Mouse (Mus musculus) testis, adult 2 months (tissue): ENCODE data around the gene Serpina1f. TPM values are rescaled to one million over a fixed set of nuclear protein-coding genes. Genes with fewer than 3 reads are reported as not detected.

ENCODE experiments used
- H3K27ac ChIP-seq: fragments of 200-500 bp; 2 replicates; pipeline ENCODE4 v1.5.1; 2012; ENCODE audit warnings: low read depth, low read length; ENCODE audit not compliant: control insufficient read depth, insufficient read depth
- H3K27me3 ChIP-seq: fragments of 200-500 bp; 2 replicates; pipeline ENCODE4 v1.6.1; 2012; ENCODE audit warnings: mild to moderate bottlenecking, low read length, moderate library complexity; ENCODE audit not compliant: control insufficient read depth, insufficient read depth
- H3K36me3 ChIP-seq: fragments of 200-500 bp; 2 replicates; pipeline ENCODE4 v1.6.1; 2012; ENCODE audit warnings: mild to moderate bottlenecking, low read length; ENCODE audit not compliant: control insufficient read depth, insufficient read depth
- H3K4me1 ChIP-seq: fragments of 200-500 bp; 2 replicates; pipeline ENCODE4 v1.6.1; 2012; ENCODE audit warnings: low read length; ENCODE audit not compliant: control insufficient read depth, insufficient read depth
- H3K4me3 ChIP-seq: fragments of 200-500 bp; 2 replicates; pipeline ENCODE4 v1.5.1; 2012; ENCODE audit warnings: low read depth, mild to moderate bottlenecking, low read length, moderate library complexity, mixed read lengths; ENCODE audit not compliant: control insufficient read depth
- CTCF ChIP-seq: fragments of 200-500 bp; IDR thresholded peaks from 2 replicates; pipeline ENCODE4 v1.5.1; 2012; ENCODE audit warnings: low read depth, mild to moderate bottlenecking, inconsistent platforms, low read length, moderate library complexity; ENCODE audit not compliant: control insufficient read depth, insufficient read depth, insufficient replicate concordance
- POLR2A ChIP-seq: fragments of 200-500 bp; IDR thresholded peaks from 2 replicates; pipeline ENCODE4 v1.6.1; 2012; ENCODE audit warnings: low read depth, mild to moderate bottlenecking, inconsistent platforms, low read length, moderate library complexity; ENCODE audit not compliant: control insufficient read depth
- polyA plus RNA-seq: library from polyadenylated mRNA; depleted of rRNA; stranded (reverse); fragments of >200 nt; gene quantifications from 2 replicates; pipeline ENCODE4 v1.2.3, GENCODE M21; 2012; rRNA removed

The Serpina1f gene
- polyA plus RNA-seq, 1 experiment: 1.1 TPM

DNA sequence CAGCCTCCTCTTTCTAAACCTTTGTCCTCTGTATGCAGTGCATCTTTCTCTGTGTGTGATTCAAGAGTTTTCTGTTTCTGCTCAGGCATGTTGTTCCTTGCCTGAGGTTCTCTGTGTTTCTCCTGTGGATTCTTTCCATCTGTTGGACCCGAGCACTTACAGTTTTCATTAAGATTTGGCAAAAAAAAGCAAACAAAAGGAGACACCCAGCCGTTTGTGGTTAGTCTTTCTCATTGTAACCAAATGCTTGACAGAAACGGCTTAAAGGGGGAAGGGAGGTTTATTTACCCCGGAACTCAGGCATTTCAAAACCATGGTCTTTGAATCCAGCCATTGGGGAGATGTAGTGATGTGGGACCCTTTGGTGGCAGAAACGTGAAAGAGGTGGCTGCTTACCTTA lies 50.7 kb downstream of the Serpina1f start:
- no peaks in the 10 kb centered on the region for H3K27me3 ChIP-seq
- TF ChIP-seq POLR2A (no peak), CTCF (no peak)
- H3K4me3 ChIP-seq: no peak overlapping the region
- no peak overlapping the region for H3K27ac ChIP-seq
- no peaks in the 10 kb centered on the region for H3K36me3 ChIP-seq
- peaks cover 3% of the 10 kb centered on the region for H3K4me1 ChIP-seq

DNA sequence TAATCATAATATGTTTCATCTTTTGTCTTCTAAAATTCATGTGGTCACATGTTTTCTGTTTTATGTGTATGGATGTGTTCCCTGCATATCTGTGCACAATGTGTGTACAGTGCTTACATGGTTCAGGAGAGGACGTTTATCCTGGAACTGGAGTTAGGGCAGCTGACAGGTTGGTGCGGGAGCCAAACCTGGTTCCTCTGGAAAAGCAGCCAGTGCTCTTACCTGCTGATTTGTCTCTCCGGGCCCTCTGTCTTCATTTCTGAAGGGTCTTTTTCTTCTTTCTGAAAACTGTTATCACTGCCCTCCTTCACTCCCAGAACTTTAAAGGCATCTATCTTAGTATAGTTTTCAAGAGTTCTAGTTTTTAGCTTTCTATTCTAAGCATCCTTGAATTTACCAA lies 51.5 kb downstream of the Serpina1f start:
- H3K36me3 ChIP-seq: no peaks in the 10 kb centered on the region
- H3K27ac ChIP-seq: no peak overlapping the region
- H3K4me3 ChIP-seq: no peak overlapping the region
- no peaks in the 10 kb centered on the region for H3K27me3 ChIP-seq
- TF ChIP-seq CTCF: no peak
- TF ChIP-seq POLR2A: no peak
- H3K4me1 ChIP-seq: peaks cover 4% of the 10 kb centered on the region

DNA sequence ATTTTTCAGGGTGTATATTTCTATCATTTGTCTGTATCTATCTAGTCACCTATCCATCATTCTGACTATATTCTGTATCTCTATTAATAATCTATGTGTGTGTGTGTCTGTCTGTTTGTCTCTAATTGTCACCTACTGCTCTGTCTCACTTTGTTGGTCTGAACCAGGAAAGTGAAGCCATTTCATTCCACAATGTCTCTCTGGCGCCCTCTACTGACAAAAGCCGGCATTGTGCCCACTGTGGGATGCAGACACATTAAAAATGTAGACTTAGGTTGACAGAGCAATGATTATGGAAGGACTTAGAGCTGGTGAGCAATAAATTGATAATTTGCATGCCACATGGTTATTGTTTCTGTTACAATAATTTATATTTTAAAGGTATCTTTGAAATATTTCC lies 52.0 kb downstream of the Serpina1f start:
- Histone ChIP-seq H3K4me3 (no peak overlapping the region), H3K27ac (no peak overlapping the region), H3K4me1 (peaks cover 4% of the 10 kb centered on the region), H3K36me3 (no peaks in the 10 kb centered on the region), H3K27me3 (no peaks in the 10 kb centered on the region)
- peak; percentile 55; the same call in 1 of the 2 replicates for TF ChIP-seq CTCF
- TF ChIP-seq POLR2A: no peak

Other genes starting within 250 kb of the Serpina1f start
- not detected in 2 replicates for gene Ifi27l2b, start 238.3 kb downstream of the Serpina1f start, polyA plus RNA-seq
- gene Ppp4r4, start 163.2 kb downstream of the Serpina1f start, polyA plus RNA-seq: 15.6 and 17.6 TPM in 2 replicates
- not detected in 2 replicates for gene Serpina10, start 64.1 kb downstream of the Serpina1f start, polyA plus RNA-seq
- gene Serpina6, start 38.3 kb downstream of the Serpina1f start, polyA plus RNA-seq: 0.07 TPM in 1 of 2 replicates, not detected in the other
- 0.16 and 84.9 TPM in 2 replicates for gene Serpina16, start 19.4 kb downstream of the Serpina1f start, polyA plus RNA-seq
- gene Serpina1d, start 78.1 kb upstream of the Serpina1f start, polyA plus RNA-seq: 0.17 and 0.48 TPM in 2 replicates
- 0.51 and 1.4 TPM in 2 replicates for gene Serpina1b, start 134.8 kb upstream of the Serpina1f start, polyA plus RNA-seq
- gene Serpina1a, start 168.0 kb upstream of the Serpina1f start, polyA plus RNA-seq: 1.8 and 2.4 TPM in 2 replicates
- gene Serpina1c, start 209.4 kb upstream of the Serpina1f start, polyA plus RNA-seq: 0.84 and 0.85 TPM in 2 replicates